Mouse (Mus musculus) heart, postnatal 0 days (tissue): ENCODE measurements around the gene Scg5.

Experiments used
- CTCF ChIP-seq: IDR thresholded peaks from 2 replicates; pipeline ENCODE4 v1.5.1; 2016; ENCODE audit warnings: antibody characterized with exemption, control low read depth, low read depth
- EP300 ChIP-seq: IDR thresholded peaks from 2 replicates; pipeline ENCODE4 v1.6.1; 2016; ENCODE audit warnings: antibody characterized with exemption, low read depth

DNA sequence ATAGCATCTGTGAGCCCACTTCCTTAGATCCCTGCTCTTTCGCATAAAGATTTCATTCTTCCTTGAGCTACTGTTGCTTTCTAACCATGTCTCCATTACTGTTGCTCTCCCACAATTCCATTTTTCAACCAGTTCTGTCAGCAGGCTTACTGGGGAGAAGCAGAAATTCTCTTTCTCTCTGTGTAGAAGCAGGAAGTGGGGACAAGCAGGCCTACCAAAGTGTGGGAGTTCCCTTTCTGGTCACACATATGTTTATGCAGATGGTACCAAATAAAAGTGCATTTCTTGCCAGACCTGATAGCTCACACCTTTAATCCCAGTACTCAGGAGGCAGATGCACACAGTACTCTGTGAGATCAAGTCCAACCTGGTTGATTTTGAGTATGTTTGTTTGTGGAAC lies 41.2 kb upstream of the Scg5 start:
- TF ChIP-seq CTCF (no peak), EP300 (no peak)
